Mouse (Mus musculus): ENCODE measurements around the gene Sspn. TPM values are rescaled to one million over a fixed set of nuclear protein-coding genes. Genes with fewer than 3 reads are reported as not detected.

Gene Sspn
- total RNA-seq, 1 experiment: 0.27 TPM

GRCm38 (mm10) chr6:146000767-146001166, 69.3 kb downstream of the Sspn start:
- Histone ChIP-seq H3K27ac (ENCODE audit: insufficient read depth, low read depth, low read length, poor library complexity, severe bottlenecking) (no peak overlapping the region), H3K9me3 (ENCODE audit: control insufficient read depth, insufficient read depth, low read depth, low read length) (no peaks in the 10 kb centered on the region), H3K36me3 (ENCODE audit: control insufficient read depth, insufficient read depth, low read length, poor library complexity, severe bottlenecking) (no peaks in the 10 kb centered on the region), H3K4me3 (ENCODE audit: insufficient read depth in 1 of 2, low read depth in 1 of 2, low read length in 2 of 2, poor library complexity in 1 of 2, severe bottlenecking in 1 of 2) (no peak overlapping the region), H3K4me1 (ENCODE audit: control insufficient read depth in 2 of 2, insufficient read depth in 2 of 2, low read length in 2 of 2, poor library complexity in 1 of 2) (no peaks in the 10 kb centered on the region), H3K9ac (ENCODE audit: insufficient read depth, low read depth, low read length, poor library complexity, severe bottlenecking) (no peak overlapping the region)
- TF ChIP-seq HCFC1 (IDR thresholded peaks at IDR 0.05; ENCODE audit: borderline replicate concordance, insufficient read depth, low read length) (no peak), ZNF384 (IDR thresholded peaks at IDR 0.05; ENCODE audit: low read depth, low read length) (no peak), ZC3H11A (IDR thresholded peaks at IDR 0.05; ENCODE audit: borderline replicate concordance, low read depth, low read length) (no peak), MAFK (IDR thresholded peaks at IDR 0.05; ENCODE audit: insufficient read depth, low read depth, low read length) (no peak), CHD2 (IDR thresholded peaks at IDR 0.05; ENCODE audit: low read depth, low read length) (no peak)
- in situ Hi-C loops (cut with MboI; ENCODE audit: low sequenced_read_pairs in 2 of 2, unreplicated experiment in 2 of 2): no loop called here
- no peak for DNase-seq (ENCODE audit: low read depth, low spot score)

GRCm38 (mm10) chr6:146001396-146002191, 70.2 kb downstream of the Sspn start:
- H3K9me3 ChIP-seq (ENCODE audit: control insufficient read depth, insufficient read depth, low read depth, low read length): no peaks in the 10 kb centered on the region
- no peak overlapping the region for H3K4me3 ChIP-seq (ENCODE audit: insufficient read depth in 1 of 2, low read depth in 1 of 2, low read length in 2 of 2, poor library complexity in 1 of 2, severe bottlenecking in 1 of 2)
- TF ChIP-seq ZC3H11A (IDR thresholded peaks at IDR 0.05; ENCODE audit: borderline replicate concordance, low read depth, low read length) (no peak), HCFC1 (IDR thresholded peaks at IDR 0.05; ENCODE audit: borderline replicate concordance, insufficient read depth, low read length) (no peak), ZNF384 (IDR thresholded peaks at IDR 0.05; ENCODE audit: low read depth, low read length) (no peak), MAFK (IDR thresholded peaks at IDR 0.05; ENCODE audit: insufficient read depth, low read depth, low read length) (no peak), CHD2 (IDR thresholded peaks at IDR 0.05; ENCODE audit: low read depth, low read length) (no peak)
- no peak for DNase-seq (ENCODE audit: low read depth, low spot score)
- H3K9ac ChIP-seq (ENCODE audit: insufficient read depth, low read depth, low read length, poor library complexity, severe bottlenecking): no peak overlapping the region
- no peak overlapping the region for H3K27ac ChIP-seq (ENCODE audit: insufficient read depth, low read depth, low read length, poor library complexity, severe bottlenecking)
- no peaks in the 10 kb centered on the region for H3K36me3 ChIP-seq (ENCODE audit: control insufficient read depth, insufficient read depth, low read length, poor library complexity, severe bottlenecking)
- in situ Hi-C loops (cut with MboI; ENCODE audit: low sequenced_read_pairs in 2 of 2, unreplicated experiment in 2 of 2): no loop called here
- H3K4me1 ChIP-seq (ENCODE audit: control insufficient read depth in 2 of 2, insufficient read depth in 2 of 2, low read length in 2 of 2, poor library complexity in 1 of 2): no peaks in the 10 kb centered on the region

- no peak for TF ChIP-seq HCFC1 (IDR thresholded peaks at IDR 0.05; ENCODE audit: borderline replicate concordance, insufficient read depth, low read length)
- no peak for TF ChIP-seq MAFK (IDR thresholded peaks at IDR 0.05; ENCODE audit: insufficient read depth, low read depth, low read length)
- TF ChIP-seq ZC3H11A (IDR thresholded peaks at IDR 0.05; ENCODE audit: borderline replicate concordance, low read depth, low read length): no peak
- TF ChIP-seq ZNF384 (IDR thresholded peaks at IDR 0.05; ENCODE audit: low read depth, low read length): no peak
- no peak for TF ChIP-seq CHD2 (IDR thresholded peaks at IDR 0.05; ENCODE audit: low read depth, low read length)
- H3K9ac ChIP-seq (ENCODE audit: insufficient read depth, low read depth, low read length, poor library complexity, severe bottlenecking): no peak overlapping the region
- no peaks in the 10 kb centered on the region for H3K9me3 ChIP-seq (ENCODE audit: control insufficient read depth, insufficient read depth, low read depth, low read length)
- H3K36me3 ChIP-seq (ENCODE audit: control insufficient read depth, insufficient read depth, low read length, poor library complexity, severe bottlenecking): no peaks in the 10 kb centered on the region
- H3K4me3 ChIP-seq (ENCODE audit: insufficient read depth in 1 of 2, low read depth in 1 of 2, low read length in 2 of 2, poor library complexity in 1 of 2, severe bottlenecking in 1 of 2): no peak overlapping the region
- no peaks in the 10 kb centered on the region for H3K4me1 ChIP-seq (ENCODE audit: control insufficient read depth in 2 of 2, insufficient read depth in 2 of 2, low read length in 2 of 2, poor library complexity in 1 of 2)
- no peak for DNase-seq (ENCODE audit: low read depth, low spot score)
- no peak overlapping the region; the same call in 1 of the 2 replicates for H3K27ac ChIP-seq (ENCODE audit: insufficient read depth, low read depth, low read length, poor library complexity, severe bottlenecking)
- in situ Hi-C loops (cut with MboI; ENCODE audit: low sequenced_read_pairs in 2 of 2, unreplicated experiment in 2 of 2): no loop called here
These were observed 72.7 kb downstream of the Sspn start for GRCm38 (mm10) chr6:146004174-146004601.

GRCm38 (mm10) chr6:146005129-146005886, 73.9 kb downstream of the Sspn start:
- Histone ChIP-seq H3K4me1 (ENCODE audit: control insufficient read depth in 2 of 2, insufficient read depth in 2 of 2, low read length in 2 of 2, poor library complexity in 1 of 2) (no peaks in the 10 kb centered on the region), H3K9me3 (ENCODE audit: control insufficient read depth, insufficient read depth, low read depth, low read length) (no peaks in the 10 kb centered on the region), H3K27ac (ENCODE audit: insufficient read depth, low read depth, low read length, poor library complexity, severe bottlenecking) (no peak overlapping the region), H3K9ac (ENCODE audit: insufficient read depth, low read depth, low read length, poor library complexity, severe bottlenecking) (no peak overlapping the region), H3K4me3 (ENCODE audit: insufficient read depth in 1 of 2, low read depth in 1 of 2, low read length in 2 of 2, poor library complexity in 1 of 2, severe bottlenecking in 1 of 2) (no peak overlapping the region), H3K36me3 (ENCODE audit: control insufficient read depth, insufficient read depth, low read length, poor library complexity, severe bottlenecking) (no peaks in the 10 kb centered on the region)
- in situ Hi-C loops (cut with MboI; ENCODE audit: low sequenced_read_pairs in 2 of 2, unreplicated experiment in 2 of 2): no loop called here
- DNase-seq (ENCODE audit: low read depth, low spot score): no peak
- TF ChIP-seq HCFC1 (IDR thresholded peaks at IDR 0.05; ENCODE audit: borderline replicate concordance, insufficient read depth, low read length) (no peak), ZC3H11A (IDR thresholded peaks at IDR 0.05; ENCODE audit: borderline replicate concordance, low read depth, low read length) (no peak), ZNF384 (IDR thresholded peaks at IDR 0.05; ENCODE audit: low read depth, low read length) (no peak), CHD2 (IDR thresholded peaks at IDR 0.05; ENCODE audit: low read depth, low read length) (no peak), MAFK (IDR thresholded peaks at IDR 0.05; ENCODE audit: insufficient read depth, low read depth, low read length) (no peak)
